Mouse (Mus musculus) neural tube, embryonic 15.5 days (tissue): Measurements from ENCODE around the gene Aatf. TPM values are rescaled to one million over a fixed set of nuclear protein-coding genes. Genes with fewer than 3 reads are reported as not detected.
"Not testable (repeated sequence)": the region's sequence is repeated elsewhere in the genome, so short reads cannot be mapped to it uniquely, and the experiment has no call there.

ENCODE experiments used
- ATAC-seq: fragments of 200-750 bp; cut with Nextera tagmentation; 2 replicates; pipeline ENCODE4 v1.8.0; 2017; ENCODE audit warnings: mild to moderate bottlenecking, moderate TSS enrichment, moderate library complexity; ENCODE audit not compliant: low FRiP score
- H3K27ac ChIP-seq: fragments of 300-500 bp; sonication (generic); replicated peaks from 2 replicates; pipeline ENCODE4 v1.5.1; 2015; ENCODE audit warnings: mild to moderate bottlenecking, inconsistent platforms
- H3K27me3 ChIP-seq: fragments of 300-500 bp; sonication (generic); replicated peaks from 2 replicates; pipeline ENCODE4 v1.6.1; 2015; ENCODE audit warnings: inconsistent platforms
- H3K36me3 ChIP-seq: fragments of 300-500 bp; sonication (generic); 2 replicates; pipeline ENCODE4 v1.6.1; 2015; ENCODE audit warnings: inconsistent platforms
- H3K4me1 ChIP-seq: fragments of 300-500 bp; sonication (generic); 2 replicates; pipeline ENCODE4 v1.6.1; 2015; ENCODE audit warnings: inconsistent platforms
- H3K4me2 ChIP-seq: fragments of 300-500 bp; sonication (generic); 2 replicates; pipeline ENCODE4 v1.6.1; 2015; ENCODE audit warnings: inconsistent platforms, mild to moderate bottlenecking, moderate library complexity
- H3K4me3 ChIP-seq: fragments of 300-500 bp; sonication (generic); replicated peaks from 2 replicates; pipeline ENCODE4 v1.5.1; 2015; ENCODE audit warnings: mild to moderate bottlenecking, inconsistent platforms
- H3K9ac ChIP-seq: fragments of 300-500 bp; sonication (generic); replicated peaks from 2 replicates; pipeline ENCODE4 v1.6.1; 2015; ENCODE audit warnings: mild to moderate bottlenecking, inconsistent platforms
- H3K9me3 ChIP-seq: fragments of 300-500 bp; sonication (generic); replicated peaks from 2 replicates; pipeline ENCODE4 v1.6.1; 2016; ENCODE audit warnings: inconsistent platforms
- WGBS: fragments of 180-500 bp; shearing (Covaris S2); methylation state at CpG from one replicate; pipeline ENCODE4 v1.1.7; 2015; ENCODE audit warnings: mixed read lengths; 5-methylcytosine and 5-hydroxymethylcytosine counted together
- polyA plus RNA-seq: library from polyadenylated mRNA; unstranded; fragments of >200 nt; fragmentation: Nextera tagmentation; extraction: Ambion mirVana; gene quantifications from 2 replicates; pipeline ENCODE4 v1.2.1, GENCODE M21; 2015

Aatf gene
- polyA plus RNA-seq, 1 experiment from 2014 or later, result 49.8 TPM

DNA sequence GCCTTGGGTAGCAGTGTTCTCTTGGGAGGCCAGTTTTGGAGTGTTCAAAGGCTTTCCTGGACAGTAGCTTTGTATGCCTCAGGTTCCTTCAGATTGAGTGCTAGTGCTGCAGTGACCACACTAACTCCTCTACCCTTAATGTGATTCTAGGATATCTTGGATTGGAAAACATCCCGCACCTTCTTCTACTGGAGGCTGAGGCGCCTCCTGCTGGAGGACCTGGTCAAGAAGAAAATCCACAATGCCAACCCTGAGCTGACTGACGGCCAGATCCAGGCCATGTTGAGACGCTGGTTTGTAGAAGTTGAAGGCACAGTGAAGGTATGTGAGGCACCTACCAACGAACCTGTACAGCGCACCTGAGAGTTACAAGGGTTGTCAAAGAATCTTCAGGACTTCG, 121.3 kb downstream of the Aatf start:
- WGBS, result 86% methylated on average over 7 of the region's 7 CpGs
- Histone ChIP-seq H3K27ac (peak overlapping the region; percentile 48; the same call in 1 of the 2 replicates), H3K36me3 (0 out of 2 replicates have a peak, but pooled peaks cover 14% of the 10 kb centered on the region), H3K4me1 (peaks cover 21% of the 10 kb centered on the region)
- not testable (repeated sequence) for H3K4me3 ChIP-seq, H3K9ac ChIP-seq, H3K27me3 ChIP-seq, H3K9me3 ChIP-seq, ATAC-seq, H3K4me2 ChIP-seq

DNA sequence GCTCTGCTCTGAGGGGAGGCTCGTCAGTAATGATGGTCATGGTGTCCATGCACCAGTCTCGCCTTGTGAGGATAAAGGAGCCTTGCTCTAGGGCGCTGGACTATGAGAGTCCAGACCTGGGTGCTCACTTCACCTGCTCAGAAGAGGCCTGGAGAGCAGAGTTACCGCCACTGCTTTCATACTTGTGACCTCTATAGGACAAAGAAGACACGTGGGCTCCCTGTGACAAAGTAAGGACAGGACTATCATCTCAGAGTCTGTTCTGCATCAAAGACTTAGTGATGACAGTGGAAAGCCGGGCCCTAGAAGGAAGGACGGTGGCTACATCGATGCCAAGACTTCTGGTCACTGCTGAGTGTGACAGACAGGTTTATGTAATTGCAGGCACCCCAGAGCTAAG, 122.2 kb downstream of the Aatf start:
- 89% methylated on average over 8 of the region's 8 CpGs for WGBS
- no peak for ATAC-seq

DNA sequence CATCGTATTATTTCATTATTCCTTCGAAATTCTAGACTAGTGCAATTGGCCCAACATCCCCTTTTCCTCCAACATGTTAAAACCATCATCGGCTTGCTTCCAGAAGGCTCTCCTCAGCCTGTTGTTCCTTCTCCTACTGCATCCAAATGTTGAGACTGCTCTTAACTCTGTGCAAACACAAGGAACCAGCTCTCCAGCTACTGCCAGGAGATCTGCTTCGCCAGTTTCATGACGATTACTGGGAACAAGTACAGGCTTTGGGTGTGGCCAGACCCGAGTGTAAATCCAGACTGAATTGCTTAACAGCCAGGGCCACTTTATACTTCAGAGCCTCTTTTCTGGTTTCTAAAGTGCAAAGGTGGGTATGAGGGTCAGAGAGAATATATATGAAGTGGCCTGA, 124.0 kb downstream of the Aatf start:
- no peaks in the 10 kb centered on the region for H3K27me3 ChIP-seq
- H3K9ac ChIP-seq, result no peak overlapping the region
- no peak for ATAC-seq
- H3K36me3 ChIP-seq, result 0 out of 2 replicates have a peak, but pooled peaks cover 14% of the 10 kb centered on the region
- H3K4me1 ChIP-seq, result peaks cover 12% of the 10 kb centered on the region; the same call in 1 of the 2 replicates
- no peaks in the 10 kb centered on the region for H3K9me3 ChIP-seq
- no peak overlapping the region for H3K27ac ChIP-seq
- H3K4me2 ChIP-seq, result no peak overlapping the region
- no peak overlapping the region for H3K4me3 ChIP-seq
- 78% methylated on average over 6 of the region's 6 CpGs for WGBS

More for the DNA sequence above, 122.2 kb downstream of the Aatf start:
- Histone ChIP-seq H3K4me3 (no peak overlapping the region), H3K9me3 (no peaks in the 10 kb centered on the region), H3K4me2 (no peak overlapping the region), H3K9ac (no peak overlapping the region), H3K36me3 (0 out of 2 replicates have a peak, but pooled peaks cover 14% of the 10 kb centered on the region), H3K27me3 (no peaks in the 10 kb centered on the region), H3K27ac (no peak overlapping the region), H3K4me1 (peaks cover 15% of the 10 kb centered on the region; the same call in 1 of the 2 replicates)

DNA sequence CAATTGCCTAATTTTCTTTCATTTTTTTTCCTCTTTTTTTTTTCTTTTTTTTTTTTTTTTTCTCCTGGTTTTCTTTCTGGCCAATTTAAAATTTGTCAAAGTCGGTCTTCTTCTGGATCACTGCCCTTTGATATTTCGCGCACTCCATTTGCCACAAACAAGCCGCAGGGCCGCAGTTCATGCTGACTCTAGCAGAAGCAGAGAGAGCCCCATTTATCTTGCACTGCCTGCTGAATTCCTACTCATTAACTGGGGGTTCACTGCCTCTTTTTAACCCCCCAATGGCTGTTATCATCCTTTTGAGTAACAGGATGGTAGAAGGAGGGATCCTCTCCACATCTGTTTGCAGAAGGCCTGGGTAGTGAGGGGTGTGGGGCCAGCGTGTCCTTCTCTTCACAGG, 129.4 kb downstream of the Aatf start:
- H3K4me2 ChIP-seq, result no peak overlapping the region
- 22% methylated on average over 6 of the region's 6 CpGs for WGBS
- H3K27me3 ChIP-seq, result no peaks in the 10 kb centered on the region
- H3K36me3 ChIP-seq, result no peaks in the 10 kb centered on the region
- ATAC-seq, result no peak
- H3K9ac ChIP-seq, result no peak overlapping the region
- H3K4me1 ChIP-seq, result peaks cover 17% of the 10 kb centered on the region
- no peaks in the 10 kb centered on the region for H3K9me3 ChIP-seq
- H3K27ac ChIP-seq, result peak overlapping the region; percentile 41; the same call in 1 of the 2 replicates
- no peak overlapping the region for H3K4me3 ChIP-seq

DNA sequence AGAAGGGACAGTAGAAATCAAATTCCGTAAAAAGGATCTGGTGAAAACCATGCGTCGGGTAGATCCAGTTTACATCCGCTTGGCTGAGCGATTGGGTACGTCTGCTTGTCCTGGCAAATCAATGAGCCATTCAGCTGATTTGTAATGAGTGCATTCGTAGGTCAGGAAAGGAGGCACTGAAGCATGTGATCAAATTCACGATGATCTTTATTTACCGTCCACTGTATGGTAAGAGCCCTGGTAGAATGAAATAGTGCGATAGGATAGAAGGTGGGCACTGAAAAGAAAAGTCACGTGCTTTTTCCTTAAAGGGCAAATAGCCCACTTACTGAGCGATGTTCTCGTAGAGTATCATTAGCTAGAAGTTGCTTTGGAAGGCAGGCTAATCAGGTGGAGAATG, 130.9 kb downstream of the Aatf start:
- Histone ChIP-seq H3K9me3 (no peaks in the 10 kb centered on the region), H3K27me3 (no peaks in the 10 kb centered on the region), H3K4me2 (no peak overlapping the region), H3K9ac (no peak overlapping the region), H3K36me3 (no peaks in the 10 kb centered on the region), H3K27ac (peak overlapping the region; percentile 29; the same call in 1 of the 2 replicates), H3K4me3 (no peak overlapping the region), H3K4me1 (peaks cover 14% of the 10 kb centered on the region)
- ATAC-seq, result no peak
- WGBS, result 29% methylated on average over 13 of the region's 13 CpGs

DNA sequence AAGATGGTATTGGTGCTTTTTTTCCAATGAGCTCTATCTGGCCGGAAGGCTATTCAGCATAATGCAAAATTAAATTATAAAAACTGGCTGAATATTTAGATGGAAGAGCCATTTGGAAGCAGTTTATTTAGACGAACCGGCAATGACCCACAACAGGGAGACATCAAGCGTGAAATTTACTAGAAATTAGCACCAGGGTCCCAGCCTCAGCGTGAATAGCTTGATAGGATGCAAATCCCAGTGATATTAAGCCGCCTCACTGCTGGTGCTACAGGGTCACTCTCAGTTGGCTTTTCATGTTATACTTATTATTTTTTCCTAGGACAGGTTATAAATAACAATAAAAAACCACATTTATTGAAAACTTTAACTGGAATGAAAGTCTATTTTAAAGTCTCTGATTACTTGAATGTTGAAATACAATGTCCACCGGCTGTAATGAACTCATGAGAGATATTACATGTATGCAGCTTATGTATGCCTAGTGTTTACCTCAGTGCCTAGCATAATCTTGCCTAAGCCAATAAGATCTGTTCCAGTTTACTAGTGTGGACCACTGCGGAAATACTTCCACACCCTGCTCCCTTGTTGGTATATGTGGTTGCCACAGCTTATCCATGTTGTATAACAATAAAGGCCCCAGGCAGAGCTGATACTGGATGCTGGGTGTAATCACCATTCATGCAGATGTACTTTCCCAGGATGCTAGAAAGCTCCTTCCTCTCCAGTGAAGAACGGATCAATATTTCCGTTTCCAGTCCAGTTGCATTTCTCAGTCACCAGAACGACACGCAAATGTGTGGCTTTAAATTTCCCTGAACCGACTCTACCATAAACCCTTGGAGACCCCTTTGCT, 136.6 kb downstream of the Aatf start:
- no peaks in the 10 kb centered on the region for H3K27me3 ChIP-seq
- no peak overlapping the region for H3K4me3 ChIP-seq
- ATAC-seq, result no peak
- no peak overlapping the region for H3K9ac ChIP-seq
- peaks cover 14% of the 10 kb centered on the region for H3K4me1 ChIP-seq
- no peaks in the 10 kb centered on the region for H3K9me3 ChIP-seq
- no peak overlapping the region for H3K4me2 ChIP-seq
- peak overlapping the region; percentile 69 for H3K27ac ChIP-seq
- H3K36me3 ChIP-seq, result peaks cover 12% of the 10 kb centered on the region; the same call in 1 of the 2 replicates
- 37% methylated on average over 13 of the region's 13 CpGs for WGBS

DNA sequence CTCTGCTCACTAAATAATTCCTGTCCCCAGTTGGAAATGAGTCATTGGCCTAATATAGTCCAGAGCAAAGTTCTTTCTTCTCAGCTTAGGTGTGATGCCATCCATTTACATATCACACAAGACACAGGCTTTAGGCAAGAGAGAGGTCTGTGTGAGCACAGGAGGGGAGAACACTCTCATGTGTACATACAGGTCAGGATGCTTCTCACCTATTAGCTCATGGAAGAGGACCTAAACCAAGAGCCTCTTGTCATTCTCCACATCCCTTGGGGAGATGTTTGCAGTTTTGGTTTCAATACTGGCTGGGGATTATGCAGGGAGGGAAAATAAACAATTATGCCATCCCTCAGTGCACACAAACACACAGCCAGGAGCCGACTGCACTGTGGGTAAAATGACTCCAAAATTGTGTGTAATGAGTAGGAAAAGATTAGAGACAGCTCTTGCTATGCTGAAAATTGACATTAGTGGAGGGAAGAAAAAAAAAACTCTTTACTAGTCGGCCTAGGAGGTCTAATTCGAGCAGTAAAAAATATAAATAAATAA, 137.3 kb downstream of the Aatf start:
- Histone ChIP-seq H3K27me3 (no peaks in the 10 kb centered on the region), H3K27ac (peak overlapping the region; percentile 69), H3K36me3 (peaks cover 12% of the 10 kb centered on the region; the same call in 1 of the 2 replicates), H3K9me3 (no peaks in the 10 kb centered on the region), H3K4me2 (no peak overlapping the region), H3K4me1 (peaks cover 14% of the 10 kb centered on the region), H3K9ac (no peak overlapping the region), H3K4me3 (no peak overlapping the region)
- ATAC-seq, result peak; percentile 47; the same call in 1 of the 2 replicates
- WGBS, result 24% methylated on average over 3 of the region's 3 CpGs

DNA sequence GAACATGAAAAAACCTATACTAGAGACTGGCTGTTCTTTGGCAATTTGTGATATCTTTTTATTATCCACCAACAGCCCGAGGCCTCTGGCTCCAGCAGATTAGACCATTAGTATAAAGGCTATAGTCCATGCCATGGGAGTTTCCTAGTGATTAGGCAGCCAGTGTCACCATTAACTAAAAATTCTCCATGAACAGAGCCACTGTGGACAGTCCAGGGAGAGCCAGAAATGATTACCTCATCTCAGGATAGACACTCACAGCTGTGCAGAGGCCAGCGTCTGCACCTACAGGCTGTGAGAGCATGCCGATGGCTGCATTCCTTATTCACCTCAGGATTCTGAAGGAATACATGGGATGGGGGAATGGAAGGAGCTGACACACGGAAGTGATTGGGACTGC, 140.2 kb downstream of the Aatf start:
- Histone ChIP-seq H3K36me3 (peaks cover 12% of the 10 kb centered on the region; the same call in 1 of the 2 replicates), H3K9ac (no peak overlapping the region), H3K4me2 (no peak overlapping the region), H3K27me3 (no peaks in the 10 kb centered on the region), H3K4me1 (peaks cover 14% of the 10 kb centered on the region), H3K27ac (no peak overlapping the region), H3K4me3 (no peak overlapping the region), H3K9me3 (no peaks in the 10 kb centered on the region)
- WGBS, result 76% methylated on average over 4 of the region's 4 CpGs
- no peak for ATAC-seq

Other genes with a start within 250 kb of the Aatf start
- 30.0 and 37.6 TPM in 2 replicates for gene Lhx1, start 12.0 kb upstream of the Aatf start, polyA plus RNA-seq